Mouse (Mus musculus) neural tube, embryonic 14.5 days (tissue): ENCODE results near the gene Olfr462. TPM values are rescaled to one million over a fixed set of nuclear protein-coding genes. Genes with fewer than 3 reads are reported as not detected.

Experiments used
- polyA plus RNA-seq: library from polyadenylated mRNA; unstranded; fragments of >200 nt; fragmentation: Nextera tagmentation; extraction: Ambion mirVana; gene quantifications from 2 replicates; pipeline ENCODE4 v1.2.1, GENCODE M21; 2014

Gene Olfr462
- polyA plus RNA-seq, 1 experiment from 2014 or later, result not detected

Other genes starting within 250 kb of the Olfr462 start
- gene Rnf43, start 229.5 kb downstream of the Olfr462 start, polyA plus RNA-seq, result 0.71 and 1.1 TPM in 2 replicates
- 137 and 139 TPM in 2 replicates for gene Supt4a, start 154.7 kb downstream of the Olfr462 start, polyA plus RNA-seq
- gene Tspoap1, start 131.7 kb downstream of the Olfr462 start, polyA plus RNA-seq, result 47.8 and 55.2 TPM in 2 replicates
- gene Mpo, start 98.7 kb downstream of the Olfr462 start, polyA plus RNA-seq, result 0.31 and 2.2 TPM in 2 replicates
- gene Lpo, start 64.0 kb downstream of the Olfr462 start, polyA plus RNA-seq, result 0.93 and 1.3 TPM in 2 replicates
- gene Mks1, start 39.1 kb downstream of the Olfr462 start, polyA plus RNA-seq, result 10.4 and 11.1 TPM in 2 replicates
- gene Epx, start 16.7 kb downstream of the Olfr462 start, polyA plus RNA-seq, result 0.28 and 0.46 TPM in 2 replicates
- gene Olfr463, start 5.1 kb upstream of the Olfr462 start, polyA plus RNA-seq, result not detected in 2 replicates
- gene Olfr464, start 28.7 kb upstream of the Olfr462 start, polyA plus RNA-seq, result 0.13 and 0.31 TPM in 2 replicates
- 30.5 and 37.9 TPM in 2 replicates for gene Dynll2, start 95.3 kb upstream of the Olfr462 start, polyA plus RNA-seq
- gene Srsf1, start 155.1 kb upstream of the Olfr462 start, polyA plus RNA-seq, result 235 and 280 TPM in 2 replicates
- gene Vezf1, start 176.0 kb upstream of the Olfr462 start, polyA plus RNA-seq, result 50.2 and 53.5 TPM in 2 replicates
- gene Cuedc1, start 205.8 kb upstream of the Olfr462 start, polyA plus RNA-seq, result 34.0 and 38.3 TPM in 2 replicates